Mouse (Mus musculus) cerebellum, postnatal 10 days (tissue): Measurements from ENCODE around the gene Irf1.
A peak's percentile ranks its signal among the peaks of the same experiment; 100 is the strongest.

Source experiments
- DNase-seq, 2 experiments: peaks; one replicate each; pipeline ENCODE4 v3.0.0; 2021; ENCODE audit warnings: mixed read lengths in 2 of 2

The Irf1 gene

DNA sequence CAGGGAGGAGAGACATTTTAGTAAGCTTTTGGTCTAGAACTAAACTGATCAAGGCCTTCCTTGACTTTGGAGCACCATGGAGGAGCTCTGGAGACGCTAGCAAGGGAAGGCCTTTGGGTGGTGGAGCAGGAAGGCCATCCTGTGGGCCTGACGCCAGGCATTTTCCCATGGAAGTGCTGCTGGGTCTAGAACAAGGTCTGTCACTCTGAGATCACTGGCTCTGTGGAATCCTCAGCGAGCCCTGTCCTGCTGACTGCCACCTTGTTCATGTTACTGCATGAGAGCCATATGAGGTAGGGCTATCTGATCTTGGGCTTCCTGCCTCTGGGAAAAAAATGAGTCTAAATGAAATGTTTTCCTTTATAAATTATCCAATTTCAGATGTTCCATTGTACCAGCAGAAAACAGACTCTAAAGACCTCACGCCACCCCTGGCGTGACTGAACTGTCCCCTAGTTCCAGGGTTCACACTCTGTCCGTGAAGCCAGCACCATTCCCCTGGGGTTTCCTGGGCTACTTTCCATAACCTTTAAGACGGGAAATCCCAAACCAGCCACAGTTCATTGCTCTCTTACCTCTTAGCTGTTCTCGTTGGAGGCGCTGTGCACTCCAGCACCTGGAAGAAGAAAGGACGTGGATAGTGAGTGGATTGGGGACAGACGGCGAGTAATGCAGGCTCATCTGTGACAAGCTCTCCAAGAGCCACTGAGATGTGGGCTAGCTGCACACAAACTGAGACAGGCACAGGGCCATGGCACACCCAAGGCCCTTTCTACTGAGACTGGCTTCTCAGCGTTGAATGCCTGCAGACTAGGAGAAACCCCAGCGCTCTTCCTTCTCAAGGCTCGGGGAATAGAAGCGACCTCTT lies 43.4 kb downstream of the Irf1 start:
- DNase-seq, result no peak

DNA sequence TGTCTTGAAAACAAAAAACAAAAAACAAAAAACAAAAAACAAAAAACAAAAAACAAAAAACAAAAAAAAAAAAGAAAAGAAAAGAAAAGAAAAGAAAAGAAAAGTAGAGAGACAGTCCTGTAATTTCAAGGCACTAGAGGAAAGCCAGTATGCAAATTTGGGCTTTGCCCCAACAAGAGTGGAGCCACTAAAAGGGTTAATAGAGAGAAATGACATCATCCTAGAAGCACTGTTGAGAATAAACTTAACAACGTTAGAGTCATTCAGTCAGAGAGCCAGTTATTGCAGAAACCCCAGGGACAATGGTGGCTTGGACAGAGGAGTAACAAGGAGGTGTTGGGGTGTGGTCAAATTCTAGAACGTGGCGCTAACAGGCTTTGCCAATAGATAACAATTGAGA lies 45.0 kb downstream of the Irf1 start:
- DNase-seq, result no peak

DNA sequence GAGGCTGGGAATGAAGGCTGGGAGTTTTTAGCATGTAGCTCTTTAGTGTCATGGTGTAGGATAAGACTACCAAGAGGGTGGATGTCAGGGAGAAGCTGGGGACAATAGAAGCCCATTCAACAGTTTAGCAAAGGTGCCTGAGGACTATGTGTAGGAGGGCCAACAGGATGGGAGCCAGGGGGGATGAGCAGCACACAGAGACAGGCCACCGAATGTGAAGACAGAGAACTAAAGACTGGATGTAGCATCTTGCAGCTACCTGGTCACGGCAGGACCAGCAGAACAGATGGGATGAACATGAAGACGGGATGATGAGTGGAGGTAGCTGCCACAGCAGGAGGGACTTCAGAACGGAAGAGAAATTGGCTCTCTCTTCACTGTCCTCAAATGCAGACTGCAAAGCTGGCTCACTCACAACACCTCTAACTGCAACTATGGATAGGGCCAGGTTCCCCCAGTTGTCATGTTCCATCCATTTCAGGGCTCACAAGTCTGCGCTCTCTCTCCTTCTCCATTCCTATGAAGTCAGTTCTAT lies 47.1 kb downstream of the Irf1 start:
- DNase-seq, result peak; percentile 36

- no peak for DNase-seq
These were observed 49.0 kb downstream of the Irf1 start for GRCm38 (mm10) chr11:53818794-53819193.

GRCm38 (mm10) chr11:53819511-53819910 lies 49.7 kb downstream of the Irf1 start:
- no peak for DNase-seq

- peak in 1 of 2 experiments; percentile 29 for DNase-seq
These were observed 50.8 kb downstream of the Irf1 start for GRCm38 (mm10) chr11:53820516-53821170.

DNA sequence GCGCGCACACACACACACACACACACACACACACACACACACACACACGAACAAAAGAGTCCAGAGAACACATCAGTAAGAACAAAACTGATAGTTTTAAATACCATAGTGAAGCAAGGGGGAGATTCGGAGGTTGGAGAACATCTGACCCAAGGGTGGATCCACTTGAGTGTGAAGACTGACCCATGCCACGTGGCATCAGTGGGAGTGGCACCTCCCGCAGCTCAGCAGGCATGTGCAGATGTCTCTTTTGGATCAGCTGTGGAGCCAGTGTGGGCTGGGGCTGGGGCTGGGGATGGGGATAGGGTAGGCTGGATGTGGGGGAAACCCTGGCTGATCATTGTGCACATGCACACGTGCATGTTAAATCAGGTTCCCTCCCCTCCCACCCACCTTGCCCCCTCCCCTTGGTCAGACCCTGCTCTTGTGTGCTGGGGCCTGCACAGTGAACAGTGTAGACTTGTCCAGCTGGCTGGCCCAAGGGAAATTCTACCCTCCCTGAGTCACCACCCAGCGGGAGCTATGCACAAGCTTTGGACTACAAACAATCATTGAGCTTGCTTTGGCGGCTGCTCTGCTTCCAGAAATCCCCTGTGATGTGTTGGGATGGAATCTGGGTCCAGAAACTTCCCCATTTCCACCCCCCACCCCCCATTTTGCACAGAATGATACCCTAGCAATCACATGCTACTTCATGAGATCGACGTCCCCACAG lies 51.6 kb downstream of the Irf1 start:
- DNase-seq, result no peak

GRCm38 (mm10) chr11:53821945-53822338 lies 52.1 kb downstream of the Irf1 start:
- no peak for DNase-seq

DNA sequence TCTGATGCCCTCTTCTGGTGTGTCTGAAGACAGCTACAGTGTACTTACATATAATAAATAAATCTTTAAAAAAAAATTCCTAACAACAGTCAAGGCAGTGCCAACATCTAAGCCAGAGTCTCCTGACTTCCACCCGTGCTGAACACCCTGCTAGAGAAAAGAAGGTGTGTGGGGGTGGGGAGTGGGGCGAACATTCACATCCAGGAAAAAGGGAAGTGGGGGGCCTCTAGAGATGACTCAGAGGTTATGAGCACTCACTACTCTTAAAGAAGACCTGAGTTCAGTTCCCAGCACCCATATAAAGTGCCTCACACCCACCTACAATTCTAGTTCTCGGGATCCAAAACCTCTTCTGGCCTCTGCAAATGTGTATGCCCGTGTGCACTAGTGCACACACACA lies 55.6 kb downstream of the Irf1 start:
- no peak for DNase-seq
